Mouse (Mus musculus): Measurements from ENCODE around the gene Lrrc8a. TPM values are rescaled to one million over a fixed set of nuclear protein-coding genes. Genes with fewer than 3 reads are reported as not detected.

Gene Lrrc8a
- polyA plus RNA-seq, 1 experiment from 2014 or later = 37.5 TPM

- peak overlapping the region; percentile 95 for H3K4me3 ChIP-seq (replicated peaks)
- H3K36me3 ChIP-seq = peaks cover 10% of the 10 kb centered on the region; the same call in 1 of the 2 replicates
- no peak overlapping the region for H3K27ac ChIP-seq
- ATAC-seq (ENCODE audit: insufficient number of reproducible peaks, insufficient read depth, low FRiP score, low TSS enrichment, low read depth) = peak; percentile 18; the same call in 1 of the 2 replicates
- H3K4me1 ChIP-seq (replicated peaks) = peaks cover 20% of the 10 kb centered on the region
- 14% methylated on average over 38 of the region's 38 CpGs for WGBS
- H3K9me3 ChIP-seq = no peaks in the 10 kb centered on the region
- H3K27me3 ChIP-seq = no peaks in the 10 kb centered on the region
- H3K9ac ChIP-seq (replicated peaks) = peak overlapping the region; percentile 91
- H3K4me2 ChIP-seq = peak overlapping the region; percentile 95
These were observed 48.1 kb downstream of the Lrrc8a start for GRCm38 (mm10) chr2:30285416-30286181.

- H3K36me3 ChIP-seq = peaks cover 11% of the 10 kb centered on the region; the same call in 1 of the 2 replicates
- H3K27ac ChIP-seq = peak within 1 kb of the TSS; percentile 72
- ATAC-seq (ENCODE audit: insufficient number of reproducible peaks, insufficient read depth, low FRiP score, low TSS enrichment, low read depth) = peak; percentile 90
- H3K27me3 ChIP-seq = no peaks in the 10 kb centered on the region
- H3K4me3 ChIP-seq (replicated peaks) = peak within 1 kb of the TSS; percentile 95
- under 1% methylated on average over 67 of the region's 68 CpGs for WGBS
- H3K9ac ChIP-seq (replicated peaks) = peak within 1 kb of the TSS; percentile 91
- peaks cover 20% of the 10 kb centered on the region for H3K4me1 ChIP-seq (replicated peaks)
- H3K4me2 ChIP-seq = peak within 1 kb of the TSS; percentile 95
- H3K9me3 ChIP-seq = no peaks in the 10 kb centered on the region
These were observed 48.9 kb downstream of the Lrrc8a start, which contains the start of the genes Dolk and Nup188 for GRCm38 (mm10) chr2:30286192-30287026. Gene Dolk, minus strand, starts transcription at chr2:30286334. Gene Nup188, plus strand, starts transcription at chr2:30286397.

GRCm38 (mm10) chr2:30287027-30287373, 49.5 kb downstream of the Lrrc8a start:
- under 1% methylated on average over 10 of the region's 10 CpGs for WGBS
- peak overlapping the region; percentile 95 for H3K4me2 ChIP-seq
- ATAC-seq (ENCODE audit: insufficient number of reproducible peaks, insufficient read depth, low FRiP score, low TSS enrichment, low read depth) = no peak
- H3K36me3 ChIP-seq = peaks cover 17% of the 10 kb centered on the region; the same call in 1 of the 2 replicates
- peak overlapping the region; percentile 95 for H3K4me3 ChIP-seq (replicated peaks)
- peak overlapping the region; percentile 91 for H3K9ac ChIP-seq (replicated peaks)
- no peaks in the 10 kb centered on the region for H3K27me3 ChIP-seq
- peaks cover 20% of the 10 kb centered on the region for H3K4me1 ChIP-seq (replicated peaks)
- peak overlapping the region; percentile 72; the same call in 1 of the 2 replicates for H3K27ac ChIP-seq
- H3K9me3 ChIP-seq = no peaks in the 10 kb centered on the region

- Histone ChIP-seq H3K36me3 (peaks cover 81% of the 10 kb centered on the region), H3K4me2 (no peak overlapping the region), H3K9me3 (no peaks in the 10 kb centered on the region), H3K27ac (no peak overlapping the region), H3K4me1 (replicated peaks) (no peaks in the 10 kb centered on the region), H3K9ac (replicated peaks) (no peak overlapping the region), H3K27me3 (no peaks in the 10 kb centered on the region), H3K4me3 (replicated peaks) (no peak overlapping the region)
- 85% methylated on average over 3 of the region's 3 CpGs for WGBS
- ATAC-seq (ENCODE audit: insufficient number of reproducible peaks, insufficient read depth, low FRiP score, low TSS enrichment, low read depth) = no peak
These were observed 62.0 kb downstream of the Lrrc8a start for GRCm38 (mm10) chr2:30299525-30299924.

- Histone ChIP-seq H3K27me3 (no peaks in the 10 kb centered on the region), H3K4me1 (replicated peaks) (no peaks in the 10 kb centered on the region), H3K4me2 (no peak overlapping the region), H3K27ac (no peak overlapping the region), H3K9me3 (no peaks in the 10 kb centered on the region), H3K4me3 (replicated peaks) (no peak overlapping the region), H3K9ac (replicated peaks) (no peak overlapping the region), H3K36me3 (peaks cover 85% of the 10 kb centered on the region)
- ATAC-seq (ENCODE audit: insufficient number of reproducible peaks, insufficient read depth, low FRiP score, low TSS enrichment, low read depth) = no peak
- 89% methylated on average over 5 of the region's 5 CpGs for WGBS
These were observed 62.5 kb downstream of the Lrrc8a start for GRCm38 (mm10) chr2:30299966-30300365.

GRCm38 (mm10) chr2:30306087-30306486, 68.6 kb downstream of the Lrrc8a start:
- Histone ChIP-seq H3K9me3 (no peaks in the 10 kb centered on the region), H3K4me2 (no peak overlapping the region), H3K36me3 (peaks cover 100% of the 10 kb centered on the region), H3K27me3 (no peaks in the 10 kb centered on the region), H3K9ac (replicated peaks) (no peak overlapping the region), H3K4me3 (replicated peaks) (no peak overlapping the region), H3K27ac (no peak overlapping the region), H3K4me1 (replicated peaks) (no peaks in the 10 kb centered on the region)
- WGBS = 96% methylated on average over 7 of the region's 7 CpGs
- ATAC-seq (ENCODE audit: insufficient number of reproducible peaks, insufficient read depth, low FRiP score, low TSS enrichment, low read depth) = no peak

- ATAC-seq (ENCODE audit: insufficient number of reproducible peaks, insufficient read depth, low FRiP score, low TSS enrichment, low read depth) = no peak
- Histone ChIP-seq H3K9me3 (no peaks in the 10 kb centered on the region), H3K36me3 (peaks cover 97% of the 10 kb centered on the region), H3K9ac (replicated peaks) (no peak overlapping the region), H3K4me1 (replicated peaks) (no peaks in the 10 kb centered on the region), H3K27ac (no peak overlapping the region), H3K27me3 (no peaks in the 10 kb centered on the region), H3K4me2 (no peak overlapping the region), H3K4me3 (replicated peaks) (no peak overlapping the region)
- 86% methylated on average over 3 of the region's 3 CpGs for WGBS
These were observed 71.8 kb downstream of the Lrrc8a start for GRCm38 (mm10) chr2:30309351-30309750.

- no peak for ATAC-seq (ENCODE audit: insufficient number of reproducible peaks, insufficient read depth, low FRiP score, low TSS enrichment, low read depth)
- H3K27me3 ChIP-seq = no peaks in the 10 kb centered on the region
- peaks cover 97% of the 10 kb centered on the region for H3K36me3 ChIP-seq
- no peak overlapping the region for H3K27ac ChIP-seq
- H3K4me1 ChIP-seq (replicated peaks) = no peaks in the 10 kb centered on the region
- no peaks in the 10 kb centered on the region for H3K9me3 ChIP-seq
- no peak overlapping the region for H3K4me3 ChIP-seq (replicated peaks)
- H3K4me2 ChIP-seq = no peak overlapping the region
- 93% methylated on average over 2 of the region's 2 CpGs for WGBS
- H3K9ac ChIP-seq (replicated peaks) = no peak overlapping the region
These were observed 74.0 kb downstream of the Lrrc8a start for GRCm38 (mm10) chr2:30311481-30311880.

Other genes with a start within 250 kb of the Lrrc8a start
- 37.7 and 43.1 TPM in 2 replicates for gene Wdr34, start 188.8 kb upstream of the Lrrc8a start, polyA plus RNA-seq (2016; fragmentation: Nextera tagmentation; extraction: Ambion mirVana)
- 720 and 722 TPM in 2 replicates for gene Set, start 180.3 kb upstream of the Lrrc8a start, polyA plus RNA-seq (2016; fragmentation: Nextera tagmentation; extraction: Ambion mirVana)
- gene Pkn3, start 160.0 kb upstream of the Lrrc8a start, polyA plus RNA-seq (2016; fragmentation: Nextera tagmentation; extraction: Ambion mirVana) = 12.3 and 14.1 TPM in 2 replicates
- gene Zdhhc12, start 144.1 kb upstream of the Lrrc8a start, polyA plus RNA-seq (2016; fragmentation: Nextera tagmentation; extraction: Ambion mirVana) = 26.0 and 28.2 TPM in 2 replicates
- gene Zer1, start 113.1 kb upstream of the Lrrc8a start, polyA plus RNA-seq (2016; fragmentation: Nextera tagmentation; extraction: Ambion mirVana) = 11.8 and 12.0 TPM in 2 replicates
- 11.3 and 13.1 TPM in 2 replicates for gene Tbc1d13, start 104.0 kb upstream of the Lrrc8a start, polyA plus RNA-seq (2016; fragmentation: Nextera tagmentation; extraction: Ambion mirVana)
- 17.9 and 18.4 TPM in 2 replicates for gene Endog, start 66.2 kb upstream of the Lrrc8a start, polyA plus RNA-seq (2016; fragmentation: Nextera tagmentation; extraction: Ambion mirVana)
- 84.5 and 90.7 TPM in 2 replicates for gene Spout1, start 59.3 kb upstream of the Lrrc8a start, polyA plus RNA-seq (2016; fragmentation: Nextera tagmentation; extraction: Ambion mirVana)
- gene Kyat1, start 31.9 kb upstream of the Lrrc8a start, polyA plus RNA-seq (2016; fragmentation: Nextera tagmentation; extraction: Ambion mirVana) = 8.2 and 8.7 TPM in 2 replicates
- gene Gm28035, start 2.9 kb downstream of the Lrrc8a start, polyA plus RNA-seq (2016; fragmentation: Nextera tagmentation; extraction: Ambion mirVana) = 0.40 TPM in 1 of 2 replicates, not detected in the other
- gene Phyhd1, start 28.5 kb downstream of the Lrrc8a start, polyA plus RNA-seq (2016; fragmentation: Nextera tagmentation; extraction: Ambion mirVana) = 2.6 and 3.6 TPM in 2 replicates
- not detected in 2 replicates for gene Gm28038, start 43.3 kb downstream of the Lrrc8a start, polyA plus RNA-seq (2016; fragmentation: Nextera tagmentation; extraction: Ambion mirVana)
- gene Dolk, start 48.6 kb downstream of the Lrrc8a start, polyA plus RNA-seq (2016; fragmentation: Nextera tagmentation; extraction: Ambion mirVana) = 27.7 and 28.7 TPM in 2 replicates
- gene Nup188, start 48.7 kb downstream of the Lrrc8a start, polyA plus RNA-seq (2016; fragmentation: Nextera tagmentation; extraction: Ambion mirVana) = 32.0 and 41.4 TPM in 2 replicates
- 85.1 and 91.0 TPM in 2 replicates for gene Sh3glb2, start 121.6 kb downstream of the Lrrc8a start, polyA plus RNA-seq (2016; fragmentation: Nextera tagmentation; extraction: Ambion mirVana)
- gene Miga2, start 126.5 kb downstream of the Lrrc8a start, polyA plus RNA-seq (2016; fragmentation: Nextera tagmentation; extraction: Ambion mirVana) = 26.9 and 30.6 TPM in 2 replicates
- gene Dolpp1, start 154.5 kb downstream of the Lrrc8a start, polyA plus RNA-seq (2016; fragmentation: Nextera tagmentation; extraction: Ambion mirVana) = 33.2 and 39.1 TPM in 2 replicates
- gene Crat, start 178.1 kb downstream of the Lrrc8a start, polyA plus RNA-seq (2016; fragmentation: Nextera tagmentation; extraction: Ambion mirVana) = 24.4 and 27.5 TPM in 2 replicates
- 154 and 155 TPM in 2 replicates for gene Ptpa, start 178.3 kb downstream of the Lrrc8a start, polyA plus RNA-seq (2016; fragmentation: Nextera tagmentation; extraction: Ambion mirVana)
- 3.6 and 4.5 TPM in 2 replicates for gene Ier5l, start 236.5 kb downstream of the Lrrc8a start, polyA plus RNA-seq (2016; fragmentation: Nextera tagmentation; extraction: Ambion mirVana)

Data from limb, embryonic 12.5 days (tissue).